Mouse (Mus musculus) MEL (cell line): ENCODE data around the gene Gm4353.

Source experiments
- BHLHE40 ChIP-seq: IDR thresholded peaks from 2 replicates; pipeline ENCODE4 v1.6.1; 2012; ENCODE audit warnings: low read depth, mild to moderate bottlenecking, inconsistent platforms, low read length, improper control_type of control experiment, borderline replicate concordance
- CTCF ChIP-seq, 3 experiments: IDR thresholded peaks in 2 of 3; conservative IDR thresholded peaks in 1 of 3; 2 replicates each; pipeline ENCODE4 v1.5.1; 2011 to 2012; ENCODE audit warnings: low read length in 3 of 3, low read depth in 2 of 3, mild to moderate bottlenecking in 2 of 3, improper control_type of control experiment in 1 of 3, inconsistent platforms in 1 of 3, mixed read lengths in 1 of 3, moderate library complexity in 1 of 3; ENCODE audit not compliant: control insufficient read depth in 1 of 3, insufficient read depth in 1 of 3, poor library complexity in 1 of 3, severe bottlenecking in 1 of 3
- E2F4 ChIP-seq: IDR thresholded peaks from 2 replicates; pipeline ENCODE4 v1.6.1; 2011; ENCODE audit warnings: low read depth, low read length, improper control_type of control experiment, borderline replicate concordance
- EP300 ChIP-seq, 2 experiments: IDR thresholded peaks; 2 replicates each; pipeline ENCODE4 v1.6.1; 2011; ENCODE audit warnings: improper control_type of control experiment in 2 of 2, low read length in 2 of 2, low read depth in 1 of 2, mild to moderate bottlenecking in 1 of 2
- GABPA ChIP-seq: IDR thresholded peaks from 2 replicates; pipeline ENCODE4 v1.6.1; 2012; ENCODE audit warnings: low read depth, mild to moderate bottlenecking, inconsistent platforms, low read length, improper control_type of control experiment, moderate library complexity
- HCFC1 ChIP-seq: IDR thresholded peaks from 2 replicates; pipeline ENCODE4 v1.6.1; 2012; ENCODE audit warnings: low read depth, mild to moderate bottlenecking, inconsistent platforms, low read length, improper control_type of control experiment, moderate library complexity
- MAFK ChIP-seq: IDR thresholded peaks from 2 replicates; pipeline ENCODE4 v1.6.1; 2011; ENCODE audit warnings: low read depth, mild to moderate bottlenecking, low read length, improper control_type of control experiment, borderline replicate concordance
- POLR2A ChIP-seq, 2 experiments: IDR thresholded peaks; 2 replicates each; pipeline ENCODE4 v1.6.1; 2011 to 2012; ENCODE audit warnings: low read length in 2 of 2, mild to moderate bottlenecking in 2 of 2, control low read depth in 1 of 2, improper control_type of control experiment in 1 of 2, low read depth in 1 of 2, moderate library complexity in 1 of 2; ENCODE audit not compliant: control insufficient read depth in 1 of 2, insufficient read depth in 1 of 2, poor library complexity in 1 of 2
- POLR2AphosphoS2 ChIP-seq: IDR thresholded peaks from 2 replicates; pipeline ENCODE4 v1.6.1; 2011; ENCODE audit warnings: low read length, improper control_type of control experiment
- TAL1 ChIP-seq: IDR thresholded peaks from 2 replicates; pipeline ENCODE4 v1.6.1; 2012; ENCODE audit warnings: mild to moderate bottlenecking, inconsistent platforms, low read length, moderate library complexity, mixed read lengths
- UBTF ChIP-seq: IDR thresholded peaks from 2 replicates; pipeline ENCODE4 v1.6.1; 2012; ENCODE audit warnings: low read depth, mild to moderate bottlenecking, inconsistent platforms, low read length, improper control_type of control experiment, moderate library complexity, borderline replicate concordance; ENCODE audit not compliant: insufficient read depth

GRCm38 (mm10) chr7:116038024-116038423 lies 46.4 kb downstream of the Gm4353 start:
- TF ChIP-seq CTCF (IDR thresholded peaks at IDR 0.05 in 2 of 3, conservative IDR thresholded peaks at IDR 0.05 in 1 of 3; ENCODE audit: control insufficient read depth in 1 of 3, insufficient read depth in 1 of 3, low read depth in 2 of 3, low read length in 3 of 3, poor library complexity in 1 of 3, severe bottlenecking in 1 of 3) (no peak), POLR2A (IDR thresholded peaks at IDR 0.05; ENCODE audit: control insufficient read depth in 1 of 2, insufficient read depth in 1 of 2, low read depth in 1 of 2, low read length in 2 of 2, poor library complexity in 1 of 2) (no peak), EP300 (IDR thresholded peaks at IDR 0.05; ENCODE audit: low read depth in 1 of 2, low read length in 2 of 2) (no peak), POLR2AphosphoS2 (no peak), UBTF (no peak), BHLHE40 (no peak), MAFK (no peak), GABPA (no peak), TAL1 (no peak), E2F4 (no peak), HCFC1 (no peak)
